Mouse (Mus musculus): Measurements from ENCODE around the gene Olfr181. TPM values are rescaled to one million over a fixed set of nuclear protein-coding genes. Genes with fewer than 3 reads are reported as not detected.

Olfr181 gene
- not detected in 2 replicates for total RNA-seq (2017)

GRCm38 (mm10) chr16:58928655-58929054 lies at the start of gene Olfr181:
TSS of gene Olfr181 (minus strand) at chr16:58928755.
- no peak for ATAC-seq (ENCODE audit: extremely low read depth, insufficient number of reproducible peaks, low FRiP score, poor library complexity, severe bottlenecking)

- no peak for ATAC-seq (ENCODE audit: extremely low read depth, insufficient number of reproducible peaks, low FRiP score, poor library complexity, severe bottlenecking)
Observed at GRCm38 (mm10) chr16:58929292-58929691, 737 bp upstream of the Olfr181 start, which contains the start of gene Olfr180. TSS of gene Olfr180 (minus strand) at chr16:58929392.

GRCm38 (mm10) chr16:58891963-58892362 lies 36.6 kb downstream of the Olfr181 start, which contains the start of gene Olfr178:
TSS of gene Olfr178 (minus strand) at chr16:58892063.
- no peak for ATAC-seq (ENCODE audit: extremely low read depth, insufficient number of reproducible peaks, low FRiP score, poor library complexity, severe bottlenecking)

- ATAC-seq (ENCODE audit: extremely low read depth, insufficient number of reproducible peaks, low FRiP score, poor library complexity, severe bottlenecking) = no peak
Observed at GRCm38 (mm10) chr16:58884416-58884815, 44.1 kb downstream of the Olfr181 start.

Other genes with a start within 250 kb of the Olfr181 start
- gene Gpr15, start 209.7 kb downstream of the Olfr181 start, total RNA-seq (2017) = 0.23 and 0.86 TPM in 2 replicates
- 29.8 and 30.6 TPM in 2 replicates for gene Cldnd1, start 200.8 kb downstream of the Olfr181 start, total RNA-seq (2017)
- not detected in 2 replicates for gene Olfr172, start 165.6 kb downstream of the Olfr181 start, total RNA-seq (2017)
- gene Olfr173, start 128.5 kb downstream of the Olfr181 start, total RNA-seq (2017) = not detected in 2 replicates
- gene Olfr175-ps1, start 102.0 kb downstream of the Olfr181 start, total RNA-seq (2017) = not detected in 2 replicates
- gene Olfr177, start 54.0 kb downstream of the Olfr181 start, total RNA-seq (2017) = 0.25 TPM in 1 of 2 replicates, not detected in the other
- not detected in 2 replicates for gene Olfr178, start 36.7 kb downstream of the Olfr181 start, total RNA-seq (2017)
- gene Olfr180, start 637 bp upstream of the Olfr181 start, total RNA-seq (2017) = not detected in 2 replicates
- gene Olfr183, start 66.6 kb upstream of the Olfr181 start, total RNA-seq (2017) = not detected in 2 replicates
- not detected in 2 replicates for gene Olfr186, start 101.5 kb upstream of the Olfr181 start, total RNA-seq (2017)
- gene Olfr187, start 111.0 kb upstream of the Olfr181 start, total RNA-seq (2017) = not detected in 2 replicates
- gene Olfr190, start 149.2 kb upstream of the Olfr181 start, total RNA-seq (2017) = under 0.01 TPM in 1 of 2 replicates, not detected in the other
- not detected in 2 replicates for gene Olfr191, start 161.1 kb upstream of the Olfr181 start, total RNA-seq (2017)
- not detected in 2 replicates for gene Olfr193, start 183.1 kb upstream of the Olfr181 start, total RNA-seq (2017)
- gene Olfr194, start 192.3 kb upstream of the Olfr181 start, total RNA-seq (2017) = 0.12 TPM in 1 of 2 replicates, not detected in the other
- gene Olfr195, start 218.3 kb upstream of the Olfr181 start, total RNA-seq (2017) = not detected in 2 replicates
- not detected in 2 replicates for gene Olfr196, start 241.7 kb upstream of the Olfr181 start, total RNA-seq (2017)

Measured in neutrophil, adult 5-6 weeks (primary cell).